Mouse (Mus musculus) MEL (cell line): ENCODE results near the gene Ube2r2. TPM values are rescaled to one million over a fixed set of nuclear protein-coding genes. Genes with fewer than 3 reads are reported as not detected.
A peak's percentile ranks its signal among the peaks of the same experiment; 100 is the strongest.

Experiments
- DNase-seq: peaks from one replicate; pipeline ENCODE4 v3.0.0; 2011; ENCODE audit warnings: low read depth, low spot score
- H3K27ac ChIP-seq: 2 replicates; pipeline ENCODE4 v1.5.1; 2012; ENCODE audit warnings: low read depth, mild to moderate bottlenecking, control low read depth, low read length, moderate library complexity; ENCODE audit not compliant: control insufficient read depth
- H3K27me3 ChIP-seq, 2 experiments: fragments of 150-350 bp in 1 of 2; sonication (generic) in 1 of 2; 2 replicates each; pipeline ENCODE4 v1.6.1; 2012; ENCODE audit warnings: low read length in 2 of 2, mild to moderate bottlenecking in 2 of 2, improper control_type of control experiment in 1 of 2, moderate library complexity in 1 of 2; ENCODE audit not compliant: insufficient read depth in 2 of 2, control insufficient read depth in 1 of 2
- H3K36me3 ChIP-seq, 2 experiments: 2 replicates each; pipeline ENCODE4 v1.6.1; 2012 to 2014; ENCODE audit warnings: low read length in 2 of 2, improper control_type of control experiment in 1 of 2, inconsistent platforms in 1 of 2, mild to moderate bottlenecking in 1 of 2; ENCODE audit not compliant: insufficient read depth in 2 of 2, control insufficient read depth in 1 of 2
- H3K4me1 ChIP-seq, 2 experiments: fragments of 150-350 bp in 1 of 2; sonication (generic) in 1 of 2; 2 replicates each; pipeline ENCODE4 v1.6.1; 2012; ENCODE audit warnings: low read length in 2 of 2, improper control_type of control experiment in 1 of 2, mild to moderate bottlenecking in 1 of 2; ENCODE audit not compliant: insufficient read depth in 2 of 2, control insufficient read depth in 1 of 2
- H3K4me3 ChIP-seq, 2 experiments: fragments of 150-350 bp in 1 of 2; sonication (generic) in 1 of 2; 2 replicates each; pipeline ENCODE4 v1.5.1; 2012; ENCODE audit warnings: low read depth in 2 of 2, low read length in 2 of 2, mild to moderate bottlenecking in 2 of 2, moderate library complexity in 2 of 2, control low read depth in 1 of 2, improper control_type of control experiment in 1 of 2; ENCODE audit not compliant: control insufficient read depth in 1 of 2, insufficient read depth in 1 of 2
- H3K79me2 ChIP-seq: 2 replicates; pipeline ENCODE4 v1.6.1; 2012; ENCODE audit warnings: mild to moderate bottlenecking, low read length, moderate library complexity; ENCODE audit not compliant: control insufficient read depth, poor library complexity, insufficient read depth
- H3K9ac ChIP-seq: 2 replicates; pipeline ENCODE4 v1.6.1; 2012; ENCODE audit warnings: low read depth, mild to moderate bottlenecking, control low read depth, low read length, moderate library complexity; ENCODE audit not compliant: control insufficient read depth, poor library complexity, severe bottlenecking
- H3K9me3 ChIP-seq: fragments of 150-350 bp; sonication (generic); replicated peaks from 2 replicates; pipeline ENCODE4 v1.6.1; 2012; ENCODE audit warnings: mild to moderate bottlenecking, low read length, improper control_type of control experiment, moderate library complexity; ENCODE audit not compliant: insufficient read depth
- BHLHE40 ChIP-seq: IDR thresholded peaks from 2 replicates; pipeline ENCODE4 v1.6.1; 2012; ENCODE audit warnings: low read depth, mild to moderate bottlenecking, inconsistent platforms, low read length, improper control_type of control experiment, borderline replicate concordance
- E2F4 ChIP-seq: IDR thresholded peaks from 2 replicates; pipeline ENCODE4 v1.6.1; 2011; ENCODE audit warnings: low read depth, low read length, improper control_type of control experiment, borderline replicate concordance
- EP300 ChIP-seq, 2 experiments: IDR thresholded peaks; 2 replicates each; pipeline ENCODE4 v1.6.1; 2011; ENCODE audit warnings: improper control_type of control experiment in 2 of 2, low read length in 2 of 2, low read depth in 1 of 2, mild to moderate bottlenecking in 1 of 2
- ETS1 ChIP-seq: IDR thresholded peaks from 2 replicates; pipeline ENCODE4 v1.6.1; 2012; ENCODE audit warnings: low read depth, mild to moderate bottlenecking, inconsistent platforms, low read length, improper control_type of control experiment, moderate library complexity
- GATA1 ChIP-seq: IDR thresholded peaks from 2 replicates; pipeline ENCODE4 v1.6.1; 2011; ENCODE audit warnings: low read depth, low read length, improper control_type of control experiment
- HCFC1 ChIP-seq: IDR thresholded peaks from 2 replicates; pipeline ENCODE4 v1.6.1; 2012; ENCODE audit warnings: low read depth, mild to moderate bottlenecking, inconsistent platforms, low read length, improper control_type of control experiment, moderate library complexity
- KAT2A ChIP-seq: conservative IDR thresholded peaks from 2 replicates; pipeline ENCODE4 v1.6.1; 2012; ENCODE audit warnings: low read depth, low read length, improper control_type of control experiment, inconsistent platforms
- MAX ChIP-seq: IDR thresholded peaks from 2 replicates; pipeline ENCODE4 v1.6.1; 2011; ENCODE audit warnings: low read length, improper control_type of control experiment
- MAZ ChIP-seq: IDR thresholded peaks from 2 replicates; pipeline ENCODE4 v1.6.1; 2012; ENCODE audit warnings: low read depth, mild to moderate bottlenecking, inconsistent platforms, low read length, improper control_type of control experiment
- MYB ChIP-seq: IDR thresholded peaks from 2 replicates; pipeline ENCODE4 v1.6.1; 2011; ENCODE audit warnings: mild to moderate bottlenecking, low read depth, low read length, improper control_type of control experiment
- MYC ChIP-seq: IDR thresholded peaks from 2 replicates; pipeline ENCODE4 v1.6.1; 2011; ENCODE audit warnings: low read depth, mild to moderate bottlenecking, low read length, improper control_type of control experiment, moderate library complexity
- NELFE ChIP-seq: IDR thresholded peaks from 2 replicates; pipeline ENCODE4 v1.6.1; 2011; ENCODE audit warnings: low read depth, low read length, improper control_type of control experiment
- NRF1 ChIP-seq: IDR thresholded peaks from 2 replicates; pipeline ENCODE4 v1.6.1; 2014; ENCODE audit warnings: low read depth, mild to moderate bottlenecking, inconsistent platforms, low read length, improper control_type of control experiment, moderate library complexity; ENCODE audit not compliant: poor library complexity, insufficient read depth, severe bottlenecking
- POLR2AphosphoS2 ChIP-seq: IDR thresholded peaks from 2 replicates; pipeline ENCODE4 v1.6.1; 2011; ENCODE audit warnings: low read length, improper control_type of control experiment
- RAD21 ChIP-seq: IDR thresholded peaks from 2 replicates; pipeline ENCODE4 v1.6.1; 2011; ENCODE audit warnings: mild to moderate bottlenecking, low read depth, low read length, improper control_type of control experiment
- RCOR1 ChIP-seq: IDR thresholded peaks from 2 replicates; pipeline ENCODE4 v1.6.1; 2012; ENCODE audit warnings: low read depth, mild to moderate bottlenecking, inconsistent platforms, low read length, improper control_type of control experiment
- SIN3A ChIP-seq: IDR thresholded peaks from 2 replicates; pipeline ENCODE4 v1.6.1; 2012; ENCODE audit warnings: low read length, improper control_type of control experiment, inconsistent platforms
- SMC3 ChIP-seq: IDR thresholded peaks from 2 replicates; pipeline ENCODE4 v1.6.1; 2011; ENCODE audit warnings: low read depth, low read length, improper control_type of control experiment
- TCF12 ChIP-seq: IDR thresholded peaks from 2 replicates; pipeline ENCODE4 v1.6.1; 2014; ENCODE audit warnings: low read depth, mild to moderate bottlenecking, inconsistent platforms, low read length, improper control_type of control experiment, moderate library complexity
- ZC3H11A ChIP-seq: IDR thresholded peaks from 2 replicates; pipeline ENCODE4 v1.6.1; 2012; ENCODE audit warnings: low read depth, mild to moderate bottlenecking, inconsistent platforms, low read length, improper control_type of control experiment
- ZNF384 ChIP-seq: IDR thresholded peaks from 2 replicates; pipeline ENCODE4 v1.6.1; 2012; ENCODE audit warnings: low read depth, mild to moderate bottlenecking, inconsistent platforms, low read length, improper control_type of control experiment
- polyA plus RNA-seq, 2 experiments: library from polyadenylated mRNA; stranded (reverse) in 1 of 2; unstranded in 1 of 2; fragments of >175 nt in 1 of 2; fragments of >200 nt in 1 of 2; gene quantifications; 2 replicates each; pipeline versions ENCODE4 v1.2.1 to v1.2.4; 2012; ENCODE audit warnings: low replicate concordance in 2 of 2, low read depth in 1 of 2; ENCODE audit not compliant: insufficient read length in 2 of 2, insufficient read depth in 1 of 2, missing spikeins in 1 of 2
- total RNA-seq: library from RNA; depleted of rRNA; stranded (reverse); fragments of 300-350 nt; gene quantifications from 2 replicates; pipeline ENCODE4 v1.2.3, GENCODE M21; 2012

Ube2r2 gene
- total and polyA plus RNA-seq, 3 experiments, result 24.5 to 94.1 (median 70.1) TPM

DNA sequence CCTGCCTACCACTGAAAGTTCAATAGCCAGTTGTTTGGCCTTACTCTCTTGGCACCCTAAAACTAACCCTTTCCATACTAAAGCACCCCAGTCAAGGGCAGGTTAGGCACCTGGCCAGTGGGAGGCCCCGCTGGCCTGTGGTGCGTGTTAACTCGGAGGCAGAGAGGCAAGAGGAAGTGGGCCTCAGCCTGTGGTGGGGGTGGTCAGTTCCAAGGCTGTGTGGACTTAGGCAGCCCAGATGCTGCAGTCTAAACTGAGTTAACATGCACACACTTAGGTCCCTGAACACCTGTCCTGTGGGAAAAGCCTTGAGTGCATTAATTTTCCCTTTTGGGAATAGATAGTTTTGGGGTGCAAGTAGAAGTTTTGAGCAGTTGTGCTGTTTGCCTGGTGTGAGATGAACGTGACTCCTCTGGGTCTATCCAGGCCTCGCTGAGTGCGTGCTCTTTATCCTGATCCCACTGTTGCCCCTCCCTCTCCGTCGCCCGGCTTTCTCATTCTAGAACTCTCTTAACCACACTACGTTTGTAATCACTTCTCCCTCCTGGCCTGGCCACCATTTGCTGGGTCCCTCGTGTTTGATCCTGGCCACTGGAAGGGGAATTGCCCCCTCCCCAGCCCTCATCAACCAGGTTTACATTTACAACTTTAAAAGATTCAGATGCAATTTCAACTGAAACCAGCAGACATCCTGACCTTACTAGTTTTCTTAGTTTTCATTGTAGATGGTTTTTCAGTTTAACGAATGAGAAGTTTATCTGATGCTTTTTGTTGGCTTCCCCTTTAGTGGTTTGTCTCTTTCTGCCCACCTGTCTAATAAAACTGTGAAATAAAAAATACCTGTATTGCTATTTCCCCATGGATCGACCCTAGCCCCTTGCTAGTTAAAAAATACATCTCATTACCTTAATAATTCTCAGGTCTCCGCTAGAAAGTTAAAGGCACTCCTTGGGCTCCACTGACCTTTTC, 57.3 kb downstream of the Ube2r2 start:
- TF ChIP-seq POLR2AphosphoS2 (peak; percentile 41; the same call in 1 of the 2 replicates), GATA1 (peak; percentile 70), NELFE (no peak), TCF12 (0 out of 2 replicates have a peak, but pooled peaks have one; percentile 23), SIN3A (0 out of 2 replicates have a peak, but pooled peaks have one; percentile 12), MAX (no peak), BHLHE40 (no peak), MYB (peak; percentile 96), HCFC1 (0 out of 2 replicates have a peak, but pooled peaks have one; percentile 10), MAZ (no peak), NRF1 (no peak), RCOR1 (0 out of 2 replicates have a peak, but pooled peaks have one; percentile 17), EP300 (IDR thresholded peaks at IDR 0.05; ENCODE audit: low read depth in 1 of 2, low read length in 2 of 2) (peak; percentile 76 to 90), RAD21 (no peak), ETS1 (no peak), E2F4 (no peak), KAT2A (no peak), MYC (no peak), SMC3 (no peak; the same call in 1 of the 2 replicates)
- no peak overlapping the region for H3K4me3 ChIP-seq
- H3K27ac ChIP-seq, result peak overlapping the region; percentile 85

DNA sequence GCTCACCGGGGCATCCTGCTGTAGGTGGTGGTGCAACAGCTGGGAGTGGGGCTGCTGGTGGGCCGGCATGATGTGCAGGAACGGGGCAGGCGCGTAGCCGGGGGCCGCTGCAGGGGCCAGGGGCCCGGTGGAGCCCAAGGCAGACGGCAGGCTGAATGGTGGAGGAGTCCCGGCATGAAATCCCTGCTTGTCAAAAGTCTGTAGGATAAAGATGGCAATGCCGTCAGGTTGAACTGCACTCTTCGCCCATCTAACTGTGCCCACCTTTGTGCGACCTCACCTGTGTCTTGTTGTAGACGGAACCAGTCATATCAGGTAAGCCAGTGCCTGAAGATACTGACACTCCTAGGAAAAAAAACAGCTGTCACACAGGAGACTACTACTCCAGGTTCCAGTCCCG, 59.8 kb downstream of the Ube2r2 start:
- DNase-seq, result no peak
- H3K9me3 ChIP-seq, result no peaks in the 10 kb centered on the region
- H3K4me3 ChIP-seq, result no peak overlapping the region

More for the DNA sequence above, 57.3 kb downstream of the Ube2r2 start:
- H3K9ac ChIP-seq, result peak overlapping the region; percentile 43
- H3K27me3 ChIP-seq, result no peaks in the 10 kb centered on the region
- H3K9me3 ChIP-seq, result no peaks in the 10 kb centered on the region
- H3K4me1 ChIP-seq, result peaks cover 21% of the 10 kb centered on the region in 2 experiments
- peaks cover 11 to 24% of the 10 kb centered on the region in 2 experiments for H3K36me3 ChIP-seq
- no peaks in the 10 kb centered on the region for H3K79me2 ChIP-seq
- DNase-seq, result peak; percentile 77

More for the DNA sequence above, 59.8 kb downstream of the Ube2r2 start:
- H3K4me1 ChIP-seq, result peaks cover 21% of the 10 kb centered on the region in 2 experiments
- H3K27me3 ChIP-seq, result no peaks in the 10 kb centered on the region
- no peaks in the 10 kb centered on the region for H3K79me2 ChIP-seq
- no peak overlapping the region for H3K9ac ChIP-seq
- H3K27ac ChIP-seq, result no peak overlapping the region
- TF ChIP-seq ZNF384 (no peak), ZC3H11A (no peak)
- peaks cover 13 to 24% of the 10 kb centered on the region in 2 experiments for H3K36me3 ChIP-seq
